ENCODE assay signal across 9 mouse cellular contexts in genomic region chr4:148590421-148591170, GRCm38 (mm10). TPM values are rescaled to one million over a fixed set of nuclear protein-coding genes. Genes with fewer than 3 reads are reported as not detected.
A peak's percentile ranks its signal among the peaks of the same experiment; 100 is the strongest.
DNase-seq lines count a peak whose midpoint lies in the region; ATAC-seq and TF ChIP-seq lines count a peak whose summit lies in the region.
"Had no signal": no experiment of that assay in that cellular context is flagged by ENCODE, and none has a peak within 500 bp of the region (broad histone marks: within the 10 kb centered on the region; RNA-seq: fewer than 3 reads in every experiment).

No protein-coding gene starts in this region.

- H3K4me2 ChIP-seq in embryonic facial prominence, embryonic 15.5 days (replicated peaks), result peak overlapping the region; percentile 89
- peak overlapping the region; percentile 91 for H3K4me2 ChIP-seq in myocyte (ENCODE audit: low read depth)

- peak; percentile 21 to 40 for DNase-seq in kidney, postnatal 4 days
- DNase-seq in kidney, postnatal 25 days, result no peak
- DNase-seq in R1 (ENCODE audit: low read depth, low spot score), result peak; percentile 50
- DNase-seq in large intestine, adult 2 months (ENCODE audit: low read depth, low spot score), result peak; percentile 11
- DNase-seq in spleen, postnatal 10 days (ENCODE audit: low spot score in 2 of 2), result no peak
- no peak for DNase-seq in left cerebral cortex, postnatal 25 days (ENCODE audit: low spot score in 2 of 2)

- peak overlapping the region; percentile 83 for H3K9ac ChIP-seq in embryonic facial prominence, embryonic 15.5 days

- peaks cover 17% of the 10 kb centered on the region for H3K79me2 ChIP-seq in myocyte (ENCODE audit: control insufficient read depth, insufficient read depth)

- peaks cover 25% of the 10 kb centered on the region for H3K4me1 ChIP-seq in embryonic facial prominence, embryonic 15.5 days

- ATAC-seq in embryonic facial prominence, embryonic 15.5 days (ENCODE audit: insufficient number of reproducible peaks, low FRiP score, low TSS enrichment, low read depth), result no peak

- no peaks in the 10 kb centered on the region for H3K27me3 ChIP-seq in embryonic facial prominence, embryonic 15.5 days
- no peaks in the 10 kb centered on the region for H3K27me3 ChIP-seq in myocyte (ENCODE audit: control insufficient read depth, insufficient read depth, insufficient read length)

- 5% methylated on average over 18 of the region's 18 CpGs for WGBS in embryonic facial prominence, embryonic 15.5 days
- WGBS in large intestine, adult 2 months, result 2% methylated on average over 18 of the region's 18 CpGs

- H3K4me3 ChIP-seq in embryonic facial prominence, embryonic 15.5 days (replicated peaks), result peak overlapping the region; percentile 99
- peak overlapping the region; percentile 84 for H3K4me3 ChIP-seq in myocyte

- TF ChIP-seq POLR2A in myocyte (IDR thresholded peaks at IDR 0.05; ENCODE audit: insufficient read length, low read depth), result no peak

- intact Hi-C loops in left cerebral cortex, postnatal 25 days (cut with DNase I), result no loop called here

- peak overlapping the region; percentile 79 for H3K27ac ChIP-seq in embryonic facial prominence, embryonic 15.5 days (replicated peaks)

- peaks cover 24% of the 10 kb centered on the region for H3K36me3 ChIP-seq in embryonic facial prominence, embryonic 15.5 days
- peaks cover 6% of the 10 kb centered on the region for H3K36me3 ChIP-seq in myocyte (ENCODE audit: control insufficient read depth, insufficient read depth)

- no peaks in the 10 kb centered on the region for H3K9me3 ChIP-seq in embryonic facial prominence, embryonic 15.5 days (replicated peaks)

- peak overlapping the region; percentile 95 for H3ac ChIP-seq in myocyte (ENCODE audit: control insufficient read depth, insufficient read length)

TF ChIP-seq in myocyte, 11 proteins besides CTCF, POLR2A, EP300 and RAD21:
- no peak for TF ChIP-seq MAX (IDR thresholded peaks at IDR 0.05; ENCODE audit: low read depth)
- no peak for TF ChIP-seq MYOG (IDR thresholded peaks at IDR 0.05; ENCODE audit: control insufficient read depth in 1 of 3, insufficient read depth in 1 of 3, insufficient read length in 2 of 3, low read depth in 2 of 3)
- no peak for TF ChIP-seq TCF3 (IDR thresholded peaks at IDR 0.05; ENCODE audit: insufficient read length, low read depth)
- no peak for TF ChIP-seq POLR2AphosphoS2 (IDR thresholded peaks at IDR 0.05; ENCODE audit: insufficient read length, low read depth)
- no peak for TF ChIP-seq CEBPB (IDR thresholded peaks at IDR 0.05; ENCODE audit: insufficient read depth, poor library complexity, severe bottlenecking)
- no peak for TF ChIP-seq E2F4 (IDR thresholded peaks at IDR 0.05; ENCODE audit: insufficient read depth)

RNA-seq across cellular contexts. Expression of gene Srm, which starts 0.7 kb away (rescaled TPM):
- polyA plus RNA-seq in embryonic facial prominence, embryonic 15.5 days (2015; fragmentation: Nextera tagmentation; extraction: Ambion mirVana), result 242 and 249 TPM in 2 replicates
- polyA plus RNA-seq in large intestine, adult 2 months (2012; rRNA removed), result 49.5 and 69.9 TPM in 2 replicates
- 103 TPM for polyA plus RNA-seq in myocyte (2012; fragmentation: generic; extraction: Trizol)
- total RNA-seq in left cerebral cortex, postnatal 25 days (2021), result 10 to 100 TPM; 70.5 to 82.3 TPM

RNA-seq across cellular contexts. Expression of gene Masp2, which starts 11.8 kb away (rescaled TPM):
- polyA plus RNA-seq in embryonic facial prominence, embryonic 15.5 days (2015; fragmentation: Nextera tagmentation; extraction: Ambion mirVana), result 0.39 and 0.40 TPM in 2 replicates
- polyA plus RNA-seq in large intestine, adult 2 months (2012; rRNA removed), result 0.10 TPM in 1 of 2 replicates, not detected in the other
- 0.43 TPM for polyA plus RNA-seq in myocyte (2012; fragmentation: generic; extraction: Trizol)
- 1 to 10 TPM; 1.8 to 2.4 TPM for total RNA-seq in left cerebral cortex, postnatal 25 days (2021)

RNA-seq across cellular contexts. Expression of gene Exosc10, which starts 32.4 kb away (rescaled TPM):
- polyA plus RNA-seq in embryonic facial prominence, embryonic 15.5 days (2015; fragmentation: Nextera tagmentation; extraction: Ambion mirVana), result 82.7 and 87.6 TPM in 2 replicates
- 20.1 and 23.1 TPM in 2 replicates for polyA plus RNA-seq in large intestine, adult 2 months (2012; rRNA removed)
- 37.0 TPM for polyA plus RNA-seq in myocyte (2012; fragmentation: generic; extraction: Trizol)
- 10 to 100 TPM; 44.3 to 47.1 TPM for total RNA-seq in left cerebral cortex, postnatal 25 days (2021)

RNA-seq across cellular contexts. Expression of gene Tardbp, which starts 36.2 kb away (rescaled TPM):
- polyA plus RNA-seq in embryonic facial prominence, embryonic 15.5 days (2015; fragmentation: Nextera tagmentation; extraction: Ambion mirVana), result 282 and 285 TPM in 2 replicates
- polyA plus RNA-seq in large intestine, adult 2 months (2012; rRNA removed), result 76.3 and 102 TPM in 2 replicates
- polyA plus RNA-seq in myocyte (2012; fragmentation: generic; extraction: Trizol), result 109 TPM
- total RNA-seq in left cerebral cortex, postnatal 25 days (2021), result 100 to 1,000 TPM; 187 to 201 TPM

RNA-seq across cellular contexts. Expression of gene Gm572, which starts 52.5 kb away (rescaled TPM):
- polyA plus RNA-seq in embryonic facial prominence, embryonic 15.5 days (2015; fragmentation: Nextera tagmentation; extraction: Ambion mirVana), result not detected in 2 replicates
- polyA plus RNA-seq in large intestine, adult 2 months (2012; rRNA removed), result 0.15 TPM in 1 of 2 replicates, not detected in the other
- 0.16 TPM for polyA plus RNA-seq in myocyte (2012; fragmentation: generic; extraction: Trizol)
- not detected for total RNA-seq in left cerebral cortex, postnatal 25 days (2021)
- polyA plus RNA-seq: gonadal fat pad, adult 2 months had no signal

Comparison
In these comparisons a context has a peak if more than half of its experiments do, and no peak if none do; other contexts are left out.
1. DNase-seq: peak in kidney, postnatal 4 days (2 of 2), R1 (single experiment) and large intestine, adult 2 months (single experiment); none in kidney, postnatal 25 days (0 of 2), spleen, postnatal 10 days (0 of 2) and left cerebral cortex, postnatal 25 days (0 of 2).